ENCODE assay signal across 25 mouse cellular contexts in the genomic region with DNA sequence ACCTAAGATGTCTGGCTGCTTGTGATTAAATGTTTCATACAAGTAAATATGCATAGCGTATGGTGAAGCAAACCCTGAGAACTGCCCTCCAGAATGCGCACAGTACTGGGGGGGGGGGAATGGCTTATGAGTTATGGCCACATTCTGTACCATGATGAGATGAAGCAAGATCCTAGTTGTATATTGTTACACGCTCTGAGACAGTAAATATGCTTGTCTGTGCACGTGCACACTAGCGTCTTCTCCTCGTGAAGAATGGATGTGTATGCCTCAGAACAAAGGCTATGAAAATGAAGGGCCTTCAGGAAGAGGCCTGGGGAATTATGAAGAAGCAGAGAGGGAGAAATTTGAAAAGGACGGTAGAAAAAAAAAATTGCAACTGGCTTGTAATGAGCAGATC. TPM values are rescaled to one million over a fixed set of nuclear protein-coding genes. Genes with fewer than 3 reads are reported as not detected.
"Had no signal": no experiment of that assay in that cellular context is flagged by ENCODE, and none has a peak within 500 bp of the region (broad histone marks: within the 10 kb centered on the region; RNA-seq: fewer than 3 reads in every experiment).

No protein-coding gene starts in this region.

- H3K9me3 ChIP-seq: heart, embryonic 13.5 days; heart, embryonic 15.5 days; kidney, embryonic 15.5 days; limb, embryonic 13.5 days; limb, embryonic 15.5 days had no signal

- H3K4me1 ChIP-seq: heart, embryonic 13.5 days; heart, embryonic 15.5 days; kidney, embryonic 15.5 days; limb, embryonic 15.5 days had no signal

- H3K4me2 ChIP-seq: heart, embryonic 11.5 days; heart, embryonic 13.5 days; heart, embryonic 15.5 days; hindbrain, embryonic 14.5 days; kidney, embryonic 15.5 days; limb, embryonic 13.5 days; limb, embryonic 15.5 days had no signal

- ATAC-seq: hindbrain, postnatal 0 days; intestine, embryonic 16.5 days had no signal

- H3K36me3 ChIP-seq: heart, embryonic 13.5 days; heart, embryonic 15.5 days; kidney, embryonic 15.5 days; limb, embryonic 13.5 days; limb, embryonic 15.5 days had no signal

- H3K4me3 ChIP-seq: heart, adult 2 months; heart, embryonic 13.5 days; heart, embryonic 15.5 days; kidney, embryonic 15.5 days; limb, embryonic 13.5 days; limb, embryonic 15.5 days had no signal

- DNase-seq: gastrocnemius, postnatal 14 days; gastrocnemius, postnatal 36 days; heart, adult 11 months; heart, adult 2 months; heart, postnatal 14 days; heart, postnatal 36 days; kidney, adult 11 months; kidney, adult 2 months; kidney, adult 9 months; kidney, postnatal 14 days; kidney, postnatal 36 days; layer of hippocampus, adult 9-11 months; layer of hippocampus, postnatal 36 days; left cerebral cortex, postnatal 4 days had no signal

- H3K9ac ChIP-seq: heart, embryonic 13.5 days; heart, embryonic 15.5 days; hindbrain, embryonic 14.5 days; kidney, embryonic 15.5 days; limb, embryonic 13.5 days; limb, embryonic 15.5 days had no signal

- H3K27me3 ChIP-seq: heart, embryonic 13.5 days; heart, embryonic 15.5 days; kidney, embryonic 15.5 days; limb, embryonic 15.5 days had no signal

- H3K27ac ChIP-seq: heart, adult 2 months; heart, embryonic 13.5 days; heart, embryonic 15.5 days; hindbrain, embryonic 14.5 days; hindbrain, postnatal 0 days; kidney, embryonic 15.5 days; kidney, postnatal 0 days; limb, embryonic 13.5 days; limb, embryonic 15.5 days had no signal

RNA-seq across cellular contexts. Expression of gene Palm2, which starts 48.4 kb away (rescaled TPM):
- polyA plus RNA-seq: liver, adult 2 months had no signal
